Mouse (Mus musculus) cerebellum, adult 2 months (tissue): Measurements from ENCODE around the gene Cd99l2.

Experiments used
- CTCF ChIP-seq: fragments of 200-500 bp; IDR thresholded peaks from 2 replicates; pipeline ENCODE4 v1.5.1; 2011; ENCODE audit warnings: low read depth, mild to moderate bottlenecking, control low read depth, low read length, moderate library complexity, borderline replicate concordance; ENCODE audit not compliant: insufficient read depth
- POLR2A ChIP-seq: fragments of 200-500 bp; IDR thresholded peaks from 2 replicates; pipeline ENCODE4 v1.6.1; 2011; ENCODE audit warnings: low read length, control low read depth, borderline replicate concordance; ENCODE audit not compliant: insufficient read depth

DNA sequence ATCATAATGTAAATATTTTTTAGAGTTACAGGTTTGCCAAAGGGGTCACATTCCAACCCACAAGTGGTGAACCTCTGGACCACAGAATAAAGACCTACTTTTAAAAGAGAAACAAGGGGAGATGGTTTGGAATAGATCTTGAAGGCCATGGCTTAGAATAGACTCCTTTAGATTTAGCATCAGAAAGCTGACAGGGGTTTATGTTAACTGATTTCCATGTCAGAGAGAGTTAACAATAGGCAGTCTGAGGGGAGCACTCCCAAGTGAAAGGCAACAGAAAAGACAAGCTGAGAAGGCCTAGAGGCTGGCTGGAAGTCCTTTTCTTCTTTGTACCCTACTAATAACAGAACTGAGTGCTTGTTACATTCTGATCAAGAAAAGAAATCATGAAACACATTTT is 86.4 kb downstream of the Cd99l2 start:
- no peak for TF ChIP-seq POLR2A
- TF ChIP-seq CTCF, result no peak
